Mouse (Mus musculus) cortical plate, adult 2 months (tissue): ENCODE measurements around the gene Scgn. TPM values are rescaled to one million over a fixed set of nuclear protein-coding genes. Genes with fewer than 3 reads are reported as not detected.

Experiments
- H3K27ac ChIP-seq: fragments of 200-500 bp; 2 replicates; pipeline ENCODE4 v1.5.1; 2012; ENCODE audit warnings: low read length, control low read depth, inconsistent platforms; ENCODE audit not compliant: insufficient read depth
- H3K4me1 ChIP-seq: fragments of 200-500 bp; 2 replicates; pipeline ENCODE4 v1.6.1; 2011; ENCODE audit warnings: low read length; ENCODE audit not compliant: control insufficient read depth, insufficient read depth
- H3K4me3 ChIP-seq: fragments of 200-500 bp; 2 replicates; pipeline ENCODE4 v1.5.1; 2011; ENCODE audit warnings: mild to moderate bottlenecking, low read length, control low read depth; ENCODE audit not compliant: insufficient read depth
- CTCF ChIP-seq: fragments of 200-500 bp; IDR thresholded peaks from 2 replicates; pipeline ENCODE4 v1.5.1; 2011; ENCODE audit warnings: mild to moderate bottlenecking, control low read depth, low read length; ENCODE audit not compliant: insufficient read depth; ENCODE audit errors: extremely low read depth
- POLR2A ChIP-seq: fragments of 200-500 bp; IDR thresholded peaks from 2 replicates; pipeline ENCODE4 v1.6.1; 2011; ENCODE audit warnings: mild to moderate bottlenecking, low read length, control low read depth; ENCODE audit not compliant: insufficient read depth; ENCODE audit errors: extremely low read depth
- polyA plus RNA-seq: library from polyadenylated mRNA; depleted of rRNA; stranded (reverse); fragments of >200 nt; gene quantifications from 2 replicates; pipeline ENCODE4 v1.2.3, GENCODE M21; 2012

Gene Scgn
- polyA plus RNA-seq, 1 experiment = 0.42 TPM

- Histone ChIP-seq H3K4me3 (no peak overlapping the region), H3K27ac (no peak overlapping the region), H3K4me1 (no peaks in the 10 kb centered on the region)
- no peak for TF ChIP-seq CTCF
- TF ChIP-seq POLR2A = no peak
Measured at GRCm38 (mm10) chr13:23994756-23995155, 3.7 kb upstream of the Scgn start.

GRCm38 (mm10) chr13:23994024-23994423 is 3.0 kb upstream of the Scgn start:
- H3K4me3 ChIP-seq = no peak overlapping the region
- H3K27ac ChIP-seq = no peak overlapping the region
- TF ChIP-seq POLR2A = no peak
- TF ChIP-seq CTCF = no peak
- no peaks in the 10 kb centered on the region for H3K4me1 ChIP-seq

GRCm38 (mm10) chr13:23990451-23990850 is 563 bp downstream of the Scgn start:
- no peak overlapping the region; the same call in 1 of the 2 replicates for H3K4me3 ChIP-seq
- no peaks in the 10 kb centered on the region for H3K4me1 ChIP-seq
- TF ChIP-seq CTCF (no peak), POLR2A (no peak)

GRCm38 (mm10) chr13:23985130-23985529 is 5.9 kb downstream of the Scgn start:
- H3K27ac ChIP-seq = no peak overlapping the region
- no peak overlapping the region for H3K4me3 ChIP-seq
- H3K4me1 ChIP-seq = no peaks in the 10 kb centered on the region
- TF ChIP-seq CTCF (no peak), POLR2A (no peak)

More at GRCm38 (mm10) chr13:23990451-23990850, 563 bp downstream of the Scgn start:
- H3K27ac ChIP-seq = no peak overlapping the region

DNA sequence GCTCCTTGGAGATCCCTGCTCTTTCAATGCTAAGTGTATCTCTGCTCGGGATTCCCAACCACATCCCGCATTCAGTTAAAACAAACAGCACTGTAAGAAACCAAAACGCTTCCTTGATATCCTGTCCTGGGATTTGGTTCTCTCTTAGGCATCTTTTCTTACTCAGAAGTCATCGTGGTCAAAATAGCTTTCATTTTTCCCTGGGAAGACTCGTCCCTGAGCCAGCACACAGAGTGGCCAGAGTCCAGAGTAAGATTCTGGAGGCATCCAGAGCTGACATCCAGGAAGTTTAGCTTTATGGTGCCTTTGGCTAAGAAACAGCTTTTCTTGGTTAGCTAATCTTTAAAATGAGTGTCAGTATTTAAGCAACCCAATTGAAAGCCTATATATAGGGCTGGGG is 18.7 kb downstream of the Scgn start:
- Histone ChIP-seq H3K4me1 (no peaks in the 10 kb centered on the region), H3K4me3 (no peak overlapping the region), H3K27ac (no peak overlapping the region)
- TF ChIP-seq CTCF = no peak
- no peak for TF ChIP-seq POLR2A

DNA sequence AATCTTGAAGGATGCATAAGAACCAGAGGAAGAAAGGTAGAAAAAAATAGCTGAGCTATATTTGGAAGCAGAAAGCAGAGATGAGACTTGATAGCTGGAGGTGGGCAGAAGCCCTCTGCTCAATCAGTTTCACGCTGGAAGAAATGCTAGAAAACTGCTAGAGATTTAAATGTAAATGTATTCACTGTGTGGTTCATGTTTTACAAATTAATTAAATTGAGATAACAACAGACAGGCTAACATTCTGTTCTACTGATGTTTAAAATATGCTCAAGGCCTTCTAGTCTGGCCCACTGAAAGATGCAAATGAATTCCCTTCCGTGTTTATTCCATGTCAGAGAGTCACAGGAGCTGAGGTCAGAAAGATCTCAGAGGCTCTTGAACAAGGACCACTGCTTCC is 19.1 kb downstream of the Scgn start:
- no peaks in the 10 kb centered on the region for H3K4me1 ChIP-seq
- no peak overlapping the region for H3K27ac ChIP-seq
- no peak overlapping the region for H3K4me3 ChIP-seq
- no peak for TF ChIP-seq POLR2A
- no peak for TF ChIP-seq CTCF

DNA sequence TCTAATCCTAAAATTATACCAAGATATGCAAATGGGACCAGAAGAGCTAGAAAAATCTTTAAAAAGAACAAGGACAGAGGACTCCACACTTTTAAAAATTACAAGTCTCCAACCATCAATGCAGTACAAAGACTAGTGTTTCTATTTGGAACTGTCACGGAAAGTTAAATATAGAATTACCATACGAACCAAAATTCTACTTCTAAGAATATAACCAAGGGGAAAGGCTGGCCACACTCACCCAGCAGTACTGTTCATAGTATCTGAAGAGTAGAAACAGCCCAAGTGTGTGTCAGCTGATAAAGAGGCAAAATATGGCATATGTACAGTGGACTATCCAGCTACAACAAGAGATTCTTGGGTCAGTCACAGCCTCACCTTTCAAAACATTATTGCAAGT is 26.1 kb downstream of the Scgn start:
- H3K27ac ChIP-seq = no peak overlapping the region
- no peaks in the 10 kb centered on the region; the same call in 1 of the 2 replicates for H3K4me1 ChIP-seq
- TF ChIP-seq CTCF (no peak), POLR2A (no peak)
- H3K4me3 ChIP-seq = no peak overlapping the region

DNA sequence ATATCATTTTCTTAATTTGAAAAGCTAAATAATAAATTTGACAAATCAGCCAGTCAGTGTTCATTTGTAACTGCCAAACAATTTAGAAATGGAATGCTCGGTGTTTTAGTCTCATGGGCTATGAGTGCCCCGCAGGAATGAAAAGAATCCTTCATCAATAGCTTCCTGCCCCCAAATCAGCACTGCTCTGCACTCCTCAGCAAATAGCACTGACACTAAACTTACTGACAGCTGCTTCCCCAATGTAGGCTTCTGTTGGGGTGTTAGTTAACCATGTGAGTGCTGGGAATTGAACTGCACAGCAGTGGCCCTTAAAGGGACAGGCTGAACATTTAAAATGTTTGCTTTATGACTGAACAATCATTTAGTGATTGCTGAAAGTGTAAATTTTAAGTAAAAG is 31.2 kb downstream of the Scgn start:
- H3K27ac ChIP-seq = no peak overlapping the region
- TF ChIP-seq POLR2A (no peak), CTCF (no peak)
- no peak overlapping the region for H3K4me3 ChIP-seq
- H3K4me1 ChIP-seq = no peaks in the 10 kb centered on the region

GRCm38 (mm10) chr13:23950928-23951327 is 40.1 kb downstream of the Scgn start:
- TF ChIP-seq POLR2A (no peak), CTCF (0 out of 2 replicates have a peak, but pooled peaks have one; percentile 17)
- no peaks in the 10 kb centered on the region for H3K4me1 ChIP-seq
- H3K27ac ChIP-seq = no peak overlapping the region
- no peak overlapping the region for H3K4me3 ChIP-seq

DNA sequence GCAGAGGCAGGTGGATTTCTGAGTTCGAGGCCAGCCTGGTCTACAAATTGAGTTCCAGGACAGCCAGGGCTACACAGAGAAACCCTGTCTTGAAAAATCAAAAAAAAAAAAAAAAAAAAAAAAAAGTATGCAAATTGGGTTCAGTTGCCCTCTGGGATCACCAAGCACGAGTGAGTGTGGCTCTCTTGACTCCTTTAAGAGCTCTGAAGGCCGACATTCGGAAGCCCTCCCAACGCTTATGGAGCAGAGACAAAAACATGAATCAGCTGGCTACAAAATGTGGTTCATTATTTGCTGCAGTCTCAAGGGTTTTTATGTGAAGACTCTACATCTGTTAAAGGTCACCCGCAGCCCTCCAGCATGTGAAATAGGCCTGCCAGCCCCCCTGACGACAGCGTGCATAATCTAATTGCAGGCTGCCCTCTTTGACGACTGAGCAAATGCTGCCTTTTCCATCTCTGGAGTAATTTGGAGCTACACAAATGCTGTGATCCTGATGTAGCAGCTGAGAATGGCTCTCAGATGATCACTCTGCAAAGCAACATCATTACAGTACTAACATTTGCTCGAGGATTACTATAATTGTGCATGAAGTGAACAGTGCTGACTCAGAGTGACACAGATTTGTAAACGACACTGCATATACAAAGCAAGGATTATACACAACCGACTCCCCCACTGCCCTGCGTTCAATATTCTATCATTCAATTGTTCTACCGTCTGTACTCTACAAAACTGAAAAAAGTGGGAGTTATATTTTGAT is 41.3 kb downstream of the Scgn start:
- H3K4me3 ChIP-seq = no peak overlapping the region
- H3K27ac ChIP-seq = no peak overlapping the region
- H3K4me1 ChIP-seq = no peaks in the 10 kb centered on the region
- TF ChIP-seq CTCF = no peak
